Mouse (Mus musculus) hindbrain, embryonic 11.5 days (tissue): ENCODE data around the gene Ing3. TPM values are rescaled to one million over a fixed set of nuclear protein-coding genes. Genes with fewer than 3 reads are reported as not detected.
A peak's percentile ranks its signal among the peaks of the same experiment; 100 is the strongest.

Experiments used
- ATAC-seq: fragments of 200-750 bp; cut with Nextera tagmentation; 2 replicates; pipeline ENCODE4 v1.8.0; 2017; ENCODE audit warnings: mild to moderate bottlenecking, moderate TSS enrichment, moderate library complexity; ENCODE audit not compliant: low FRiP score
- DNase-seq: peaks from one replicate; pipeline ENCODE4 v3.0.0-alpha.2; 2015; ENCODE audit warnings: low spot score
- H3K27ac ChIP-seq: fragments of 300-500 bp; sonication (generic); 2 replicates; pipeline ENCODE4 v1.5.1; 2014; ENCODE audit warnings: mild to moderate bottlenecking, low read depth, low read length
- H3K27me3 ChIP-seq: fragments of 300-500 bp; sonication (generic); 2 replicates; pipeline ENCODE4 v1.6.1; 2014; ENCODE audit warnings: mild to moderate bottlenecking, low read length, moderate library complexity, mixed read lengths; ENCODE audit not compliant: control insufficient read depth, insufficient read depth
- H3K36me3 ChIP-seq: fragments of 300-500 bp; sonication (generic); 2 replicates; pipeline ENCODE4 v1.6.1; 2014; ENCODE audit warnings: mild to moderate bottlenecking, low read length, moderate library complexity, mixed read lengths; ENCODE audit not compliant: control insufficient read depth, insufficient read depth
- H3K4me1 ChIP-seq: fragments of 300-500 bp; sonication (generic); replicated peaks from 2 replicates; pipeline ENCODE4 v1.6.1; 2014; ENCODE audit warnings: low read length, mixed read lengths; ENCODE audit not compliant: control insufficient read depth, insufficient read depth
- H3K4me2 ChIP-seq: fragments of 300-500 bp; sonication (generic); replicated peaks from 2 replicates; pipeline ENCODE4 v1.6.1; 2014; ENCODE audit warnings: mild to moderate bottlenecking, low read depth, low read length
- H3K4me3 ChIP-seq: fragments of 300-500 bp; sonication (generic); 2 replicates; pipeline ENCODE4 v1.5.1; 2014; ENCODE audit warnings: low read depth, low read length
- H3K9ac ChIP-seq: fragments of 300-500 bp; sonication (generic); 2 replicates; pipeline ENCODE4 v1.6.1; 2014; ENCODE audit warnings: low read depth, low read length
- H3K9me3 ChIP-seq: fragments of 300-500 bp; sonication (generic); 2 replicates; pipeline ENCODE4 v1.6.1; 2016; ENCODE audit warnings: low read length; ENCODE audit not compliant: control insufficient read depth
- WGBS: fragments of 180-500 bp; shearing (Covaris S2); extraction: QIAGEN DNeasy Blood & Tissue Kit; methylation state at CpG from one replicate; pipeline ENCODE4 v1.1.7; 2014; 5-methylcytosine and 5-hydroxymethylcytosine counted together
- polyA plus RNA-seq: library from polyadenylated mRNA; unstranded; fragments of >200 nt; fragmentation: Nextera tagmentation; extraction: Ambion mirVana; gene quantifications from 2 replicates; pipeline ENCODE4 v1.2.1, GENCODE M21; 2014

Ing3 gene
- polyA plus RNA-seq, 1 experiment from 2014 or later: 52.0 TPM

DNA sequence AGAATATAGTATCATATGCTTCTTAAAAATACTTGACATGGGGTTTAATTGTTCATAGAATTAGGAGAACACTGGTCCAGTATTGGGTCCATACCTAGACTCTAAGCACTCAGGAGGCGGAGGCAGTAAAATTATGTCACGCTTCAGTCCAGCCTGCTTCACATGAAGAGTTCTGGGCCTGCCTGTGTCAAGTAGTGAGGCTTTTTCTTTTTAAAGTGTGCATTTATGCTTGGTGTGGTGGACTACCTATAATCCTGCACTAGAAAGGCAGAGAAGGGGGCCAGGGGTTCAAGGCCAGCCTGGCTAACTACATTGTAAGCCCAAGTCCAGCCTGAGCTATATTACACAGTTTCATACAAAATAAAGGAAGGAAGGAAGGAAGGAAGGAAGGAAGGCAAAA is 38.2 kb downstream of the Ing3 start:
- 0 out of 2 replicates have a peak overlapping the region, but pooled peaks have one; percentile 12 for H3K4me3 ChIP-seq
- no peak overlapping the region for H3K27ac ChIP-seq
- DNase-seq (no peak), ATAC-seq (no peak)
- H3K9ac ChIP-seq: no peak overlapping the region
- peaks cover 10% of the 10 kb centered on the region for H3K27me3 ChIP-seq
- WGBS: 76% methylated on average over 2 of the region's 2 CpGs
- peaks cover 2% of the 10 kb centered on the region; the same call in 1 of the 2 replicates for H3K4me1 ChIP-seq
- no peaks in the 10 kb centered on the region for H3K9me3 ChIP-seq
- no peak overlapping the region for H3K4me2 ChIP-seq
- no peaks in the 10 kb centered on the region for H3K36me3 ChIP-seq

DNA sequence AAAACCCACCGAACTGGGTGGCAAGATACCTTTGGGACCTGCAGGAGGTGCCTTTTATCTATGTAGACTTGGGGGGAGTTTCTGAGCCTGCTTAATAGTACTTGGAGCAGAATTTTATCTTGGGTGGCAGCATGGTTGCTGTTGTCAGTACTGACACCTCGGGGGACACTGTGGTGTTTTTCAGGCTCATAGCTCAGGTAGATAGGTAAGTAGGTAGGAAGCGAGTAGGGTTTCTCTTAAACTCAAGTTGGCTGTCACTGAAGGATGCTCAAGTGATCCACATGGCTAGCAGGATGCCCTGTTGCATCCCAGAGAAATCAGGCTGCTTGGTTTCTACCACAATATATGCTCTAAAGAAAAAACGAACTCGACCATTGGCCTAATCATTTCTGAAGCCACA is 38.9 kb downstream of the Ing3 start:
- WGBS: 82% methylated on average over 5 of the region's 5 CpGs
- H3K27me3 ChIP-seq: peaks cover 10% of the 10 kb centered on the region
- H3K4me3 ChIP-seq: no peak overlapping the region
- no peaks in the 10 kb centered on the region for H3K9me3 ChIP-seq
- peaks cover 2% of the 10 kb centered on the region; the same call in 1 of the 2 replicates for H3K4me1 ChIP-seq
- no peak overlapping the region for H3K27ac ChIP-seq
- no peak for DNase-seq
- no peak for ATAC-seq
- no peak overlapping the region for H3K9ac ChIP-seq
- H3K4me2 ChIP-seq: no peak overlapping the region
- H3K36me3 ChIP-seq: no peaks in the 10 kb centered on the region

DNA sequence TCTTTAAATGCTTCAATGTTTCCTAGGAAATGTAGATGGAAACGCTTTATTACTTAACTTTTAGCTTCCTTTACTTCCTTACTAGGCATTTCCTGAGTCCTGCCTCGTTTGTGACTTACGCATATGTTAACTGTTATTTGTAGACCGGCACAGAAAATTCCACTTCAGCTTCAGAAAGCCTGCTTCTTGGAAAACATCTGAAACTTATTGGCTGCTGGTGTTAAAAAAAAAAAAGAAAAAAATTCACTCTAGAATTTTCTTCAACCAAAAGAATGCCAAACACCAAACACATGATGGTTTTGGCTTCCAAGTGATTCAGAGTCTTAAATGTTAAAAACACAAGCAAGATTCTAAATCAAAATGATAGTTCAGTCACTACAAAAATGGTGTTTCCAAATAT is 39.7 kb downstream of the Ing3 start:
- Histone ChIP-seq H3K27me3 (peaks cover 10% of the 10 kb centered on the region), H3K4me1 (peaks cover 2% of the 10 kb centered on the region; the same call in 1 of the 2 replicates), H3K9me3 (no peaks in the 10 kb centered on the region), H3K4me3 (no peak overlapping the region), H3K27ac (no peak overlapping the region), H3K9ac (no peak overlapping the region), H3K4me2 (no peak overlapping the region), H3K36me3 (no peaks in the 10 kb centered on the region)
- DNase-seq: no peak
- no peak for ATAC-seq
- 76% methylated on average over 4 of the region's 4 CpGs for WGBS

DNA sequence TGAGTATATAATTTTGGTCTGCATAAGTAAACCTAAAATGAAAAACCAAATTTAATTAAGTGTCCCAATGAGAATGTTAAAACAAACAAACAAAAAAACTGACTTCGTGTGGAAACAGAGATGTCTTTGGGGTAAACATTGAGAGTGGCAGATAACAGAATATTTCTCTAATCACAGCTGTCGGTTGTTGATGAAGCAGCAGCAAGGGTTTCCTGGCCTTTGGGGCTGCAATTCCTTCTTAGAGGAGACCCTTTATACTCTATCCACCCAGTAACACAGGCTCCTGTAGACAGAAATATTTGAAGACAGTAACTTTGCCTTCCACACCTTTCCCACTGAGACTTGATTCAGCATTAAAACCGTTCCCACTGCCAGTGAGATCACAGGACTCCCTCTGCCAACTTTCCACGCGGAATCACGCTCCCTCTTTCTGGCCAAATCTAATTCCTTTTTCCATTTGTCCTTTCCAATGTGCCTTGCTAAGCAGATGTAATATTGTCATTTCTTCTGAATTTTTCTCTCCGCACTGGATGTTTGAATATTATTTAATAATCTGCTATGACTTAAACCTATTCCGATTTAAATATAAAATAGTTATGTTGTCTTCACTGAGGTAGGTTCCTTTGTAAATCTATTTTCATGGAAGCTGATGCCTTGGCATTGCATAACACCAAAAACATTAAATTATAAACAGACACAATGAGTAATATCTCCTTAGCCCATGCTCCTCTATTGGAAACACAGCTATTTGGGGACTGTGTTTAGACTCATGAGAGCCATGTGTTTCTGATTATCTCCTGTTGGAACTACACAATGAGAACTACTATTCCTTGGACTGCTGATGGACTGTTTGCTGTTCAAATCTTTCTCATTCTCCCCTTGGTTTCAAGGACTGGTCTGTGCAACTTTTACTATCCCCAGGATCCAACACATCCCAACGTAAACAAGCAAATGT is 41.1 kb downstream of the Ing3 start:
- Histone ChIP-seq H3K9ac (no peak overlapping the region), H3K4me2 (no peak overlapping the region), H3K9me3 (no peaks in the 10 kb centered on the region), H3K36me3 (no peaks in the 10 kb centered on the region), H3K27me3 (peaks cover 10% of the 10 kb centered on the region), H3K4me3 (no peak overlapping the region), H3K27ac (no peak overlapping the region), H3K4me1 (peaks cover 2% of the 10 kb centered on the region; the same call in 1 of the 2 replicates)
- 70% methylated on average over 9 of the region's 9 CpGs for WGBS
- ATAC-seq: no peak
- DNase-seq: no peak

DNA sequence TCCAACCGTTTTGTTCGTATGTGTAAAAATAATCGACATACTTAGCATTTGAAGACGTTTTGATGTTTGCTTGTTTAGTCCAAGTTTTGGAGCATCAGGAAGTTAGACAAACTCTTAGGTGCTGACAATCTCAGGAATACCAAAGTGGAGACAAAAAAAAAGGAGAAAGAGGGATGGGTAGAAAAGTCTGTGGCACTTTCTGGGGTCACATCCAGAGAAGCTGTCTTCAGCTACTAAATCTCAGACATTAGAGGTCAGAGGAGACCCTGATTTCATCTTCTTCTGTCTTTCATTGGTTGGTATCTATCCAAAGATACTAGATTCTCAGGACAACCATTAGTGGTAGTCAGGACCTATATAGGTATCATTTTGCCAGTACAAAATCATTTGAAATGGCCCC is 41.8 kb downstream of the Ing3 start:
- Histone ChIP-seq H3K4me3 (no peak overlapping the region), H3K9ac (no peak overlapping the region), H3K36me3 (no peaks in the 10 kb centered on the region), H3K9me3 (no peaks in the 10 kb centered on the region), H3K4me2 (no peak overlapping the region), H3K27me3 (peaks cover 7% of the 10 kb centered on the region), H3K27ac (no peak overlapping the region), H3K4me1 (peaks cover 2% of the 10 kb centered on the region; the same call in 1 of the 2 replicates)
- ATAC-seq: no peak
- DNase-seq: no peak
- WGBS: 68% methylated on average over 4 of the region's 4 CpGs

DNA sequence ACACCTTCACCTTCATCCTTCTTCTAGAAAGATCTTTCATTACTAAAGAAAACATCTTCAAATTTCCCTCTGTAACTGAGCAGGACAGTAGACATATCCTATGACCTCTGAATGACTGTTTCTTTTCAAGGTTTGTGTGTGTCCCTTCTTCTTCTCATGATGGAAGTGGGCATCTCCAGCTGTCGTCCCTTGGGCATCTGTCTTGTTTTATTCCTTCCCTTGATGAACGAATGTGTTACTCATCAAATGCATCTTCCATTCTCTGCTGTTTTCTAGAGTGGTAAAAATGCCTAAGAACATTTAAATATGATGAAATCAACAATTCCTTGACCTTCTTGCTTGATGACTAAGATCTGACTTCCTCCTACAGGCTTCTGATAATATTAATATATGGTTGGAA is 43.7 kb downstream of the Ing3 start:
- Histone ChIP-seq H3K4me1 (no peaks in the 10 kb centered on the region), H3K27me3 (no peaks in the 10 kb centered on the region)
- WGBS: 95% methylated on average over 2 of the region's 2 CpGs

DNA sequence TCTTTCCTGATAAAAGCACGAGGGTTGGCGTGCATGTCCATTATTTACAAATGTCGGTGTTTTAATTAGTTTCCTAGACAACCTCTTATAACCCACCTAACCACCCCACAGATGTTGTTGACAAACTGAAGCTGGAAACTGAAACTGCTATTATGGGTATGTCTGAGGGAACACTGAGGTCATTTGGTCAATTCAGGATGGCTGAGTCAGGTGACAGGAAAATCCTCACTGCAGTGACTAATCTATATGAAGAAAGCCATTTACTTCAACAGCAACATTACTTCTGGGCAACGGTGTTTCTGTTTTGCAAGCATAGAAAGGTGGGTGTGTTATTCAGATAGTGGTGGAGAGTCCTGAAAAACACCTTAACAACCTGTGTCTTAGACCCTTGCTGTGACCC is 48.8 kb downstream of the Ing3 start:
- Histone ChIP-seq H3K27me3 (no peaks in the 10 kb centered on the region), H3K4me3 (no peak overlapping the region), H3K9ac (no peak overlapping the region), H3K36me3 (no peaks in the 10 kb centered on the region), H3K4me1 (no peaks in the 10 kb centered on the region), H3K27ac (no peak overlapping the region), H3K9me3 (no peaks in the 10 kb centered on the region), H3K4me2 (no peak overlapping the region)
- 77% methylated on average over 4 of the region's 4 CpGs for WGBS
- ATAC-seq (no peak), DNase-seq (no peak)

More for the DNA sequence above, 43.7 kb downstream of the Ing3 start:
- H3K9ac ChIP-seq: no peak overlapping the region
- H3K4me3 ChIP-seq: no peak overlapping the region
- DNase-seq: no peak
- no peak overlapping the region for H3K27ac ChIP-seq
- no peaks in the 10 kb centered on the region for H3K9me3 ChIP-seq
- H3K36me3 ChIP-seq: no peaks in the 10 kb centered on the region
- ATAC-seq: no peak
- H3K4me2 ChIP-seq: no peak overlapping the region

DNA sequence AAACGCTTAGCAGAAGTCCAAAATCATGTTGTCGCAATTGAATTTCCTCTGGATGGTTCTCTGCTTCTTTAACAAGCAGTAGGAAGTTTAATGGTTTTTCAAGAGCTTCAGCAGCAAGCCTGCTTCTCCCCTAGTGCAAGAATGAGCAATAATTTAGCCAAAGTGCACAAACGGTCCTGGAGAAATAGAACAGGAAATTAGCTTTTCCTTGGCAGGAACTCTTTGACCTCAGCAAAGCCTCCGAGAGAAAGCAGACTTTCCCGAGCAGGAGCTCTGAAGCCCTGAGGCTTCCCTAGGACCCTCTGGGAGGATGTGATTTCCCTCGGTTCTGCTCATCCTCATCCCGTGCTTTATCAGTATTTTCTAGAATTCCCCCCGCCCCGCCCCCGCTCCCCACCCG is 49.7 kb downstream of the Ing3 start:
- Histone ChIP-seq H3K36me3 (no peaks in the 10 kb centered on the region), H3K27me3 (no peaks in the 10 kb centered on the region), H3K4me1 (no peaks in the 10 kb centered on the region), H3K27ac (no peak overlapping the region), H3K9ac (no peak overlapping the region), H3K4me2 (no peak overlapping the region), H3K4me3 (no peak overlapping the region), H3K9me3 (no peaks in the 10 kb centered on the region)
- DNase-seq: no peak
- ATAC-seq: no peak
- 52% methylated on average over 11 of the region's 11 CpGs for WGBS

DNA sequence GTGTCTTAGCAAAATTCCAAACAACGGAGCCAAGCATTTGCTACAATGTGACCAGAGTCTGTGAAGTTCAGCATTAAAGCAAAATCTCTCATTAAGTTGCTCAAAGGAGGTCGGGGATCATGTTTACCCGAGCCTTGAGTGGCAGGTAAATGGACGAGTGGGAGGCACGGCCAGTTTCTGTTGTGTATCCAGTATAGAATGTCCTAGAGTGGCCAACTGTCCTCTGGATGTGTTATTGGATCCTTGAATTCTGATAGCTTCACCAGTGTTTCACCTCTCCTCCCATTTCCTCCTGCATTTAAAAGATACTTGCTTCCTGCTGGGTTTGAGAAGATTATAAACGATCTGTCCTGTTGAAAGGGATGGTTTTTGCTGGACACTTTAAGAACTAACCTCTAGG is 50.7 kb downstream of the Ing3 start:
- no peak overlapping the region for H3K4me2 ChIP-seq
- no peak for DNase-seq
- H3K27ac ChIP-seq: no peak overlapping the region
- no peaks in the 10 kb centered on the region for H3K36me3 ChIP-seq
- H3K4me1 ChIP-seq: no peaks in the 10 kb centered on the region
- no peaks in the 10 kb centered on the region for H3K9me3 ChIP-seq
- WGBS: 47% methylated on average over 6 of the region's 6 CpGs
- no peak overlapping the region for H3K4me3 ChIP-seq
- ATAC-seq: no peak
- H3K9ac ChIP-seq: no peak overlapping the region
- H3K27me3 ChIP-seq: no peaks in the 10 kb centered on the region
